Mouse (Mus musculus) Patski (cell line): ENCODE results near the gene Ccdc157. TPM values are rescaled to one million over a fixed set of nuclear protein-coding genes. Genes with fewer than 3 reads are reported as not detected.

Source experiments
- ATAC-seq: fragments of 100-300 bp; one replicate; pipeline ENCODE4 v1.8.0; 2021
- CTCF ChIA-PET: fragments of 350-600 bp; sonication (Branson Sonifier 250); formaldehyde crosslinking; loops from one replicate; lab custom pipeline; 2022; ENCODE audit warnings: inconsistent platforms; lab: Charles Lee
- POLR2A ChIA-PET: fragments of 350-600 bp; sonication (Branson Sonifier 250); formaldehyde crosslinking; loops from one replicate; lab custom pipeline; 2022; ENCODE audit warnings: antibody characterized with exemption, inconsistent platforms; lab: Charles Lee
- DNase-seq: peaks from one replicate; pipeline ENCODE4 v3.0.0-alpha.2; 2011; ENCODE audit warnings: low read depth, low spot score
- H3K27me3 ChIP-seq: fragments of 371-371 bp; one replicate; pipeline ENCODE4 v1.5.1; 2021
- CTCF ChIP-seq: fragments of 100-300 bp; IDR thresholded peaks from one replicate; pipeline ENCODE4 v1.5.1; 2021
- in situ Hi-C: fragments of 300-500 bp; cut with MboI; formaldehyde crosslinking; loops from 3 replicates; pipeline ENCODE4 v1.11.1; 2018; ENCODE audit warnings: low pct_unique_long_range_greater_than_20kb, mixed read lengths
- polyA plus RNA-seq: library from polyadenylated mRNA; unstranded; gene quantifications from one replicate; pipeline ENCODE4 v1.2.3, GENCODE M21; 2021

The Ccdc157 gene
- polyA plus RNA-seq, 1 experiment from 2014 or later: 17.3 TPM

DNA sequence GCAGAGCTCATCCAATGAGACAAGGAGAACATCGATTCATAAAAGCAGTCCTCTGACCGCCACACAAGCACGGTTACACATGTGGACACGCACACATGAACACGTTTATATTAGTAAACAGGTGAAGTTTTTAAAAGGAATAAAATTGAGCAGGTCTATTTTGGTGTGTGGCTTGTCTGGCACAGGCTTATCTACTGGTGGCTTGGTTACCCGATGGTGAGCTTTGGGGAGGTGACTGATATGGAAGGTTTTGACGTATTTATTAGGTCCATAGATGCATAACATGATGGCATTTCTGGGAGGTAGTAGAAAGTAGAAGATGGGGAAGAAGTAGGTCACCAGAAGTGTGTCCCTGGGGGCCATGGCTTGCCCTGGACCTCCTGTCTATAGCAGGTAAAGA, 6.4 kb downstream of the Ccdc157 start:
- no peaks in the 10 kb centered on the region for H3K27me3 ChIP-seq
- DNase-seq (no peak), ATAC-seq (no peak)
- POLR2A ChIA-PET: no interaction called here
- CTCF ChIA-PET: interaction anchor here (2.0 kb wide), 1 partner anchor 19 kb away, joined by 6 read pairs; the partner anchor contains the start of gene Rnf215
- in situ Hi-C loops: no loop called here
- no peak for TF ChIP-seq CTCF

DNA sequence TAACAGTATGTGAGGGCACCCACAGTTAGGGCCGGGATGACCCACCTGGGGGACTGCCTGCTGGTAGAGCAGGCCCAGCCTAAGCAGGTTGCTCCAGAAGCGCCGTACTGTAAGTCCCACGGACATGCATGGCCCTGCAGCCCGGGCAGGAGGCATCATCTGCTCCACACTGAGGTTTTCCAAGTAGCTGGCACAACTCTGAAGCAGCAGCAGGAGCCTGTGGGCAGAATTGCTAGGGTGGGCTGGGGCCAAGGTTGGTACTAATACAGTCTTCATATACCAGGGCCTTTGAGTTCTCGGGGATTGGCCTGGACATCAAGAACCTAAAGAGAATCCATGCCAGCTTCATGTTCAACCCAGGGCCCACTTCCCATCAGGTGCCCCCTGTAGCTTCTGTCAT, 10.2 kb downstream of the Ccdc157 start:
- no peak for ATAC-seq
- CTCF ChIA-PET: interaction anchor here (0.9 to 1.1 kb wide), 2 partner anchors 9 to 11 kb away, joined by 3 read pairs; no protein-coding TSS in a partner anchor

DNA sequence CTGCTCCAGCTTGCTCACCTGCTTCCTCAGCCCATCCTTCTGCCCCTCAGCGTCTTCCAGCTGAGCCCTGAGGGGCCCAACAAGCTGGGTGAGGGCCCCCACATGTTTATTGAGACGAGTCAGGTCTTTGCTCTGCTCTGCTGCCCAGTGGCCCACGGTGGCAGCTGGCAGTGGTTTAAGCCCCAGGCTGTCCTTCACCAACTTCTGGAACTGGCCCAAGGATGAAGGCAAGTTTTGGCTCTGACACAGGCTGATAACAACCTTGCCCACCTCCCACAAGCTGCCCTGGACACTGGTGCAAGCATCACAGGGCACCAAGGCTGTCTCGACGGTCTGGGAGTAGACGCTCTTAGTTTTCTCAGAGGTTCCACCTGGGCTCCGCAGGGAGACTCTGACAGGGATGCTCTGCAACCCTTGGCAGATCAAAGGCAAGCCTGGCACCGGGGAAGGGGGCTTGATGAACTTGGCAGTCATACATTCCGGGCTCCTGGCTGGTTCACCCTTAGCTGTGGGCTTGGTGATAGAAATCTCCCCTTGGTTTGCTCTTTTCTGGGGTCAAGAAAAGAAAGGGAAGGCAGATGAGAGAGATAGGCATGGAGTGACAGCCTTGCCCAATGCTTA, 11.4 kb downstream of the Ccdc157 start:
- POLR2A ChIA-PET: no interaction called here
- in situ Hi-C loops: no loop called here
- CTCF ChIA-PET: interaction anchor here (1.6 kb wide), 1 partner anchor 15 kb away, joined by 4 read pairs; no protein-coding TSS in a partner anchor
- no peak for TF ChIP-seq CTCF
- no peak for ATAC-seq
- DNase-seq: no peak
- H3K27me3 ChIP-seq: no peaks in the 10 kb centered on the region

More for the DNA sequence above, 10.2 kb downstream of the Ccdc157 start:
- DNase-seq: no peak
- no peaks in the 10 kb centered on the region for H3K27me3 ChIP-seq
- POLR2A ChIA-PET: no interaction called here
- TF ChIP-seq CTCF: no peak
- in situ Hi-C loops: no loop called here

DNA sequence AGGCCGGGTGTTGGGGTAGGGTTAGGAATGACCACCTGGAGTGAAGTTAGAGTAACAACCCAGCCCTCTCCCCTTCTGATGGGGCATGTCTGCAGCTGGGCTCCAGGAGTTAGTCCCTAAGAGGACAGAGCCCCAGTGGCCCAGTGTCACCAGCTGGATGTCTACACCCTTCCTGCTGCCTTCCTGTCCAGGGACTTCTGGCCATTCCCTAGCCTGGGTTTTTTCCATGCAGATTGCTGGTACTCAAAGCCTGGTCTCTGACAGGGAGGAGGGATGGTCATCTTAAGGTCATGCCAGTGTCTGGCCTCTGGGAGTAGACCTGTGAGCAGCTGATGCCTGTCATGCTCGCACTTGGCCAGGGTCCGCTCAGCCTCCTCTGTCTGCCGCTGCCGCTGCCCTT, 12.0 kb downstream of the Ccdc157 start:
- CTCF ChIA-PET: interaction anchor here (1.6 kb wide), 1 partner anchor 14 kb away, joined by 4 read pairs; no protein-coding TSS in a partner anchor
- ATAC-seq: no peak

DNA sequence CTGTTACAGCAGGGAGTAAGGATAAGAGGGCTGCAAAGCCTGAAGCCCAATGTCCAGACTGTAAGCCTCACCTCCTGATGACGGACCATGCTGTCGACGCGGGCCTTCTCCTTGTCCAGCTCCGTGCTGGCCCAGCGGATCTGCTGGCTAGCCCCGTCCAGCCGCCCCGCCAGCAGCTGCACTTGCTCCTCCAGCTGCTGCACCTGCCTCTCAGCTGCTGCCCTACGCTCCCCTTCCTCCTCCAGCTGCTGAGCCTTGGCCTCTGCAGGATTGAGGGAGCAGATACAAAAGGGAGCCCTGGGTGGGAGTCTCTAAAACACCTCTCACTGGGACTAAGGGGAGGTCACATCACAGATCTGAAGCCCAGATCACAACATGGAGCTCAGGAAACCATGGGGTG, 13.0 kb downstream of the Ccdc157 start:
- TF ChIP-seq CTCF: no peak
- DNase-seq: no peak
- in situ Hi-C loops: no loop called here
- no peak for ATAC-seq
- no peaks in the 10 kb centered on the region for H3K27me3 ChIP-seq
- CTCF ChIA-PET: interaction anchor here (1.4 to 1.6 kb wide), 2 partner anchors 13 to 72 kb away, joined by 3 to 4 read pairs; no protein-coding TSS in a partner anchor
- POLR2A ChIA-PET: no interaction called here

More for the DNA sequence above, 12.0 kb downstream of the Ccdc157 start:
- no peaks in the 10 kb centered on the region for H3K27me3 ChIP-seq
- TF ChIP-seq CTCF: no peak
- POLR2A ChIA-PET: no interaction called here
- in situ Hi-C loops: no loop called here
- DNase-seq: no peak

DNA sequence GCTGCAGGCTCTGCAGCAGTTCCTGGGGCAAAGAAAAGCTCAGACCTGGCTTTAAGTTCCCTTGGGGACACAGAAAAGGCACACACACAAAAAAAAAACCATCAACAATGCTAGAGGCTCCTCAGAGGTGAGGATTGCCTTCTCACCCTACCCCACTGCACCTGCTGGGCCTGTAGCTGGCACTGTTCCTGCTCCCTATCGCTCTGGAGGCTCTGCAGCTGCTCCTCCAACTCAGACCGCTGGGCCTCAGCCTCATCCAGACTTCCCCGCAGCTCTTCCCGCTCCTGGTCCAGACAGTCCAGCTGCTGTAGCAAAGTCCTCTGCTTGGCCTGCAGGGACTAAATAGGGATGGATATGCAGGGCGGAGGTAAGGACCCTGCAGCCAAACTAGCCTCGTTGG, 13.7 kb downstream of the Ccdc157 start:
- ChIA-PET POLR2A (no interaction called here), CTCF (interaction anchor here (1.4 kb wide), 1 partner anchor 73 kb away, joined by 3 read pairs; no protein-coding TSS in a partner anchor)
- TF ChIP-seq CTCF: no peak
- ATAC-seq: no peak
- in situ Hi-C loops: no loop called here
- no peaks in the 10 kb centered on the region for H3K27me3 ChIP-seq
- DNase-seq: no peak

DNA sequence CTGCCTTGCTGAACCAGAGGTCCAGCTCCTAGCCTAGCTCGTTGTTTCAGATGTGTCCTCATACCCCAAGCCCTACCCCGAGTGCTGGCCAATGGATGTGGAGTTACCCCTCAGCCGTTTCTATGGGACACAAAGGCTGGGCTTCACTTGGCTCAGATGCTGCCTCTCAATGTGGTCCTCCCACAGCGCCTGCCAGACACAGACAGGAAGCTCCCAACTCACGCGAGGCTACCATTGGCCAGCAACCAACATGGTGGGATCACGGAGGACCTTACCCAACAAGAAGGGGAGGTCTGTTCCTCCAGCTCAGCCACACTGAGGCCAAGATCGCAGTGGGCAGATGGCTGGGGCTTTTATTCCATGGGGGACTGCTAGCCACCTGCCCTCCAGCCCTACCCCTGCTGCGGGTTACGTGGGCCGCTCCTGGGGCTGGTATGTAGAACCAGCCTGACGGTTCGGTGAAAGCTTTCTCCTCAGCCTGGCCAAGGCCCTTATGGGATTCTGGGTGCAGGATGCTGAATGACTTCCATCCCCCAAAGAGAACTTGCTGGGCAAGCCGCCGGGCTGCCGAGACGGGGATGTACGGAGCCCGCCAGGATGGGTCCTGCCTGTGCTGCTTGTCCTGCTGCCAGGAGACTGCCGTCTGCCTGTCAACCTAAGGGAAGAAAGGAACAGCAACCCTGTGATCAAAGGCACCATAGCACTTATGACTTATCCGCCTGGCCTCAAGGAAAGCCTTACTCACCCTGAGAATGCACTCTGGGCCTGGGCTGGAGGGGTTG, 16.6 kb downstream of the Ccdc157 start:
- no peak for DNase-seq
- no peaks in the 10 kb centered on the region for H3K27me3 ChIP-seq
- ATAC-seq: no peak
- no peak for TF ChIP-seq CTCF
- POLR2A ChIA-PET: interaction anchor here (1.5 kb wide), 1 partner anchor 17 kb away, joined by 5 read pairs; the partner anchor contains the start of genes Ccdc157 and Sf3a1
- CTCF ChIA-PET: interaction anchor here (1.3 kb wide), 1 partner anchor 9 kb away, joined by 3 read pairs; no protein-coding TSS in a partner anchor
- in situ Hi-C loops: no loop called here

DNA sequence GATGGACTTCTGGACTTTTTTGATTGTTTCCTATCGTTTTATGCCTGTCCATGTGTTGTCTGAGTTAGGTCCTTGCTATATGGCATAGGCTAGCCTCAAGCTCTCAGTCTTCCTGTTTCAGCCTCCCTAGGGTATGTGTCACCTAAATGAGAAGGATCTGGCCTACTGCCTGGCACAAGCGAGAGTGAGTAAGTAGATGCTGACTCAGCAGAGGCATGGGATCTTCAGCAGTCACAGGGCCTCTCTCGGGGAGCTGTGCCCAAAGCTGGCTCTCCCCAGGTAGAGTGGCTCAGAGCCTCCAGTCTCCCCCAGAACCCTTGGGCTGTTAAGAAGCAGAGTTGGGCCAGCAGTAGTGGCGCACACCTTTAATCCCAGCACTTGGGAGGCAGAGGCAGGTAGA, 17.7 kb downstream of the Ccdc157 start:
- ATAC-seq (no peak), DNase-seq (no peak)
- TF ChIP-seq CTCF: no peak
- no peaks in the 10 kb centered on the region for H3K27me3 ChIP-seq
- in situ Hi-C loops: no loop called here
- ChIA-PET CTCF (interaction anchor here (0.7 kb wide), 1 partner anchor 17 kb away, joined by 3 read pairs; no protein-coding TSS in a partner anchor), POLR2A (no interaction called here)

DNA sequence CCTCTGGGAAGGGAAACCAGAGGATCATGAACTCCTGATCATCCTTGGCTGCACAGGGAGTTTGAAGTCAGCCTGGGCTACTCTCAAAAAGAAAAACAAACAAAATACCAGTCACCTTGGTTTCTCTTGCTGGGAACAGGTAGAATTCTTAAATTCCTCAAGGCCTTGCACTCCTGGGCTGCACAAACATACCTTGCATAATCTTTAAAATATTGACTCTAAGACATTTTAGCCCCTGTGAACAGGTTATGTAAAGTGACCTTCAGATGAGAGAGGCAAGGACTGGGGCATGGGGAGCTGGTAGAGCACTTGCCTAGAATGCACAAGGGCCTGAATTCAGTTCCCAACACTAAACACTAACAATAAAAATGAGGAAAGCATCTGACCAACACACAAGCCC, 18.6 kb downstream of the Ccdc157 start:
- in situ Hi-C loops: no loop called here
- TF ChIP-seq CTCF: no peak
- CTCF ChIA-PET: interaction anchor here (0.7 kb wide), 1 partner anchor 18 kb away, joined by 3 read pairs; no protein-coding TSS in a partner anchor
- ATAC-seq (no peak), DNase-seq (no peak)
- no peaks in the 10 kb centered on the region for H3K27me3 ChIP-seq
- POLR2A ChIA-PET: no interaction called here

DNA sequence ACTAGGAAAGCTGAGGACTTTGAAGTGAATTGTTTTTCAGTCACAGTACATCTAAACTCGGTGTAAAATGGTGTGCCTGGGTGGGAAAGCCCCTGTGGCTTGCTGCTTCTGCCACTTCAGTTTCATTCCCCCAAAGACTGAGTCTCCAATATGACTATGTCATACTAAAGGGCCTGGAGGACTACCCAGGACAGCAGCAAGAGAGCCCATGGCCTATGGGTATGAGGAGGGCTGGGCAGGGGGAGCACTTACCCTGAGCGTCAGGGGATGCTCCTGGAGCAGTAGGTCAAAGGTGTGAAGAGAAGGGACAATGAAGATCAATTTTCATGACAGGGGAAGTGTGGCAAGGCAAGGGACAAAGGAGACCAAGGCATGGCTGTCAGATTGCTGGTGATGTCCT, 21.1 kb downstream of the Ccdc157 start:
- H3K27me3 ChIP-seq: no peaks in the 10 kb centered on the region
- POLR2A ChIA-PET: interaction anchor here (1.1 kb wide), 1 partner anchor 29 kb away, joined by 3 read pairs; no protein-coding TSS in a partner anchor
- CTCF ChIA-PET: interaction anchor here (1.1 to 1.3 kb wide), 3 partner anchors 11 to 120 kb away, joined by 3 to 5 read pairs (median 3); no protein-coding TSS in a partner anchor
- ATAC-seq (no peak), DNase-seq (no peak)
- in situ Hi-C loops: loop anchor here (5.0 to 10.0 kb wide), 2 partner anchors 78 to 296 kb away; partner anchors contain the start of gene Castor1
- no peak for TF ChIP-seq CTCF
